Mouse (Mus musculus) forebrain, embryonic 13.5 days (tissue): Measurements from ENCODE around the gene Eef2kmt. TPM values are rescaled to one million over a fixed set of nuclear protein-coding genes. Genes with fewer than 3 reads are reported as not detected.

Experiments
- microRNA-seq: library from miRNA; unstranded; fragments of <30 nt; microRNA quantifications from one replicate; pipeline ENCODE4, GENCODE M21; 2016
- polyA plus RNA-seq: library from polyadenylated mRNA; unstranded; fragments of >200 nt; fragmentation: Nextera tagmentation; extraction: Ambion mirVana; gene quantifications from 2 replicates; pipeline ENCODE4 v1.2.1, GENCODE M21; 2015

Gene Eef2kmt
- polyA plus RNA-seq, 1 experiment from 2014 or later = 7.2 TPM

Small RNAs within 50 kb of the gene (microRNA-seq; reads per million reads assigned to microRNA genes)
- gene Gm23689 (not detected), gene Gm26095 (not detected), gene Mir6364 (not detected)

Other genes starting within 250 kb of the Eef2kmt start
- 1.5 TPM in 1 of 2 replicates, not detected in the other for gene Smim22, start 248.7 kb downstream of the Eef2kmt start, polyA plus RNA-seq
- gene Rogdi, start 242.4 kb downstream of the Eef2kmt start, polyA plus RNA-seq = 88.1 and 102 TPM in 2 replicates
- gene Glyr1, start 206.1 kb downstream of the Eef2kmt start, polyA plus RNA-seq = 188 and 207 TPM in 2 replicates
- 18.0 and 18.2 TPM in 2 replicates for gene Ubn1, start 205.9 kb downstream of the Eef2kmt start, polyA plus RNA-seq
- 0.13 TPM in 2 replicates for gene Ppl, start 123.6 kb downstream of the Eef2kmt start, polyA plus RNA-seq
- 0.10 and 0.18 TPM in 2 replicates for gene Sec14l5, start 108.9 kb downstream of the Eef2kmt start, polyA plus RNA-seq
- 8.5 and 9.4 TPM in 2 replicates for gene Nagpa, start 52.0 kb downstream of the Eef2kmt start, polyA plus RNA-seq
- 8.5 and 10.3 TPM in 2 replicates for gene AU021092, start 33.7 kb downstream of the Eef2kmt start, polyA plus RNA-seq
- gene Alg1, start 22.4 kb downstream of the Eef2kmt start, polyA plus RNA-seq = 26.3 and 30.0 TPM in 2 replicates